Mouse (Mus musculus) adrenal gland (tissue): ENCODE results near the gene Asap2.

ENCODE experiments used
- intact Hi-C: fragments of 180-260 bp; cut with DNase I; formaldehyde crosslinking; loops from one replicate; pipeline ENCODE4 v1.15.1; 2025

Gene Asap2

DNA sequence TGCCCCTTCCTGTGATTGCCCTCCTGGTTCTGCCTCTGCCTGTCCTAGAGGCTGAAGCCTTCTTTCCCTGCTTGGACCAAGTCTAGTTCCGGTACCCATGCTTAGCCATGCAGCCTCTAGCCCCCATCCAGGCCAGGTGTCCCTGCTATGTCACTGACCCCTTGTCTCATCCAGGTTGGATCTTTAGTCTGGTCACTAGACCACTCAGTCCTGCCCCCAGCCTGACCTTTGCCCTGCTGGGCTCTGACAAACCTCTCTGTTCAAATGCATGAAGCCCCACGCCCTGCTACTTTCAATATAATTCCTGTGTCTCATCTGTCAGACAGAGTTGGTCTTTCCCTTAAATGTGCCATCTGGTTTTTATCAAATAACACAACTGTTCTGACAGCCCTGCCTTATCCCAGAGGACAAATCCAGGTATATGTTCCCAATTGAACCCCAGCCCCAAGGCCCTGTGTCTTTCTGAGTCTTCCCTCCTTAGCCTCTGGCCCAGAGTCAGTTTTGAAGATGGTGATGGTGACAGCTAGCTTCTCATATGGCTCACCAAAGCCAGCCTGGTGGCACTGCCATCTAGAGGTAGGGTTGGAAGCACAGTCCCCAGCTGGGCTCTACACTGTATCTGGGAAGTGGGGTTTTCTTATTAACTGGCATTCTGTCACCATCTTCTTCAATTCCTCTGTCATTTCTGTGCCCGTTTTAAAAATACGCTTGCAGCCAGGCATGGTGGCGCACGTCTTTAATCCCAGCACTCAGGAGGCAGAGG lies 270.4 kb downstream of the Asap2 start:
- intact Hi-C loops, result loop anchor here (10.0 kb wide), 1 partner anchor 186 kb away; no protein-coding TSS in a partner anchor

DNA sequence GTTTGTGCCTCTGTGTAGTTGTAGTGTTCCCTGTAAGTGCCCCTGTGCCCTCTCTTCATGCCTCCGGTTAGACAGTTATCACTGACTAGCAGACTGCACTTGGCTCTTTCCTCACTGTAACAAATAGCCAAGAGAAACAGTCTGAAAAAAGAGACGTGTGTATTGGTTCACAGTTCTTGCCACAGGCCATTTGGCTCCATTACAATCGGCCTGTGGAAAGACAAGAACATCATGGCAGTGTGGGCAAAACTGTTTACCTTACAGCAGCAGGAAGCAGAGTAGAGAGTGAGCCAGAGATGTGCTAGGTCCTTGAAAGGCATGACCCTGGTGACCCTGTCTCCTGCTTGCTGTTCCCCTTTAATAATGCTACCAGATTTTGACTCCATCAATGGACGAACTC lies 271.3 kb downstream of the Asap2 start:
- intact Hi-C loops, result loop anchor here (10.0 kb wide), 1 partner anchor 187 kb away; no protein-coding TSS in a partner anchor

DNA sequence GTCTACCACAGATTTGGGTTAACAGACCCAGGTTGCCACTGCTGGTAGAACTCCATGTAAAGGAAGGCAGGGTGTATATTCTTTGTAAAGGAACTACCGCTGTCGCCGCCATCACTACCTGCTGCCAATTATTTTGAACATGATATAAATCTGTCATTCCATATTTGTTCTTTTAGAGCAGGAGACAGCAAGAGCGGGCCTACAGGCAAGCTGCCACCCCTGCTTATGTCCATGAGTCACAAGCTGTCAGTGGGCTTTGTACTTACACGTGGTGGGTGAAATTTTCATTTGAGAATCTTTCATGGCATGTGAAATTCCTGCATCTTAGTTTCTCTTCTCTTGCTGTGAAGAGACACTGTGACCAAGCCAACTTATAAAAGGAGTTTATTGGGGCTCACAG lies 273.0 kb downstream of the Asap2 start:
- intact Hi-C loops, result loop anchor here (10.0 kb wide), 1 partner anchor 188 kb away; no protein-coding TSS in a partner anchor

DNA sequence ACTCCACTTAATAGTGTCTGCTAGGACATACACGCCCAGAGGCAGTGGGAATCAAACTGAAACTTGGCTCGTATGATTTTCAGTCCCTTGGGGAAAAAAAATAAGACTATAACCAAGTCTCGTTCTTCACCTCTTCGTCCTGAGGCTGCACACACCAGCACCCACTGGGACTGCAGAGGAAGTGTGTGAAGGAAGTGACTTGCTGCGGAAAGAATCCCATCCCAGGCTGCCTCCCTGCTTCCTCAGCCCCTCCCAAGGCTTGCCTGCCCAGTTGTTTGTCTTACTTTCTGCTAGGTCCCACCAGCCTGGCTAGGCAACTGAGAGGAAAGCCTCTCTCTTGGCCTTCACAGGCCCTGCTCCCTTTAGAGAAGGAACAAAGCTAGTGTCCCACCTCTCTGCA lies 274.0 kb downstream of the Asap2 start:
- intact Hi-C loops, result loop anchor here (10.0 kb wide), 1 partner anchor 189 kb away; no protein-coding TSS in a partner anchor

DNA sequence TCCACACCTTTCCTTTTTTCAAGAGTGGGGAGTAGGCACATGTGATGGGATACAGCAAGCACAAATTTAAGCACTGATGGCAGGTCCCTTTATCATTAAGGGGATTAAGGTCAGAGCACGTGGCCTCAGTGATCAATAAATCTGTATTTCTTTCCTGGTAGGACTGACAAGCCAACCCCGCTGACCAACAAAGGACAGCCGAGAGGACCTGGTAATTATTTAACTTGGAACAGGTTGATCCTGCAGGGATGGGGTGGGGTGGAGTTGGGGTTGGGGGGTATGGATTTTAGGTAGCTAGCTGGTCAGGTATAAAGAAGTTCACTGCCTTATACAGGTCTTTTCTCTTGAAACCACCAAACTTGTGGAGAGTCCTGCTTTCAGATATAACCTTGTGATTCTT lies 274.7 kb downstream of the Asap2 start:
- intact Hi-C loops, result loop anchor here (5.0 to 10.0 kb wide), 2 partner anchors 153 to 190 kb away; no protein-coding TSS in a partner anchor

DNA sequence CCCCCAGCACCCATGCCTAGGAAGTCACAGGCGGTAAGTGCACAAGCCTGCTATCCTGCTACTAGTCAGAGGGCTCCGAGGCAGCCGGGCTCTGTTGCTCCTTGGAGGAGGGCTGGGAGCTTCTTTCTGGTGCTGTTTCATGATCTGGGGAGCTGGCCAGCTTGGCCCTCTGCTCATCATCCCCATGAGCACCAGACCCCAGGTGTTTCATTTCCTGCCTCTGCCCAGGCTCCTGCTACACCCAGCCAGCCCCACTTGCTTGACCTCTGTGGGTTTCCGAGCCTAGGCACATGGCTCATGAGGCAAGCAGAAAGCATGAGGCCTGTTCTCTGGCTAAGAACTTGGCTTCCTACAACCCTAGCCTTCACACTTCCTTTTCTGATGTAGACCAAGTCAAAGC lies 275.2 kb downstream of the Asap2 start:
- intact Hi-C loops, result loop anchor here (5.0 to 10.0 kb wide), 2 partner anchors 153 to 191 kb away; no protein-coding TSS in a partner anchor

DNA sequence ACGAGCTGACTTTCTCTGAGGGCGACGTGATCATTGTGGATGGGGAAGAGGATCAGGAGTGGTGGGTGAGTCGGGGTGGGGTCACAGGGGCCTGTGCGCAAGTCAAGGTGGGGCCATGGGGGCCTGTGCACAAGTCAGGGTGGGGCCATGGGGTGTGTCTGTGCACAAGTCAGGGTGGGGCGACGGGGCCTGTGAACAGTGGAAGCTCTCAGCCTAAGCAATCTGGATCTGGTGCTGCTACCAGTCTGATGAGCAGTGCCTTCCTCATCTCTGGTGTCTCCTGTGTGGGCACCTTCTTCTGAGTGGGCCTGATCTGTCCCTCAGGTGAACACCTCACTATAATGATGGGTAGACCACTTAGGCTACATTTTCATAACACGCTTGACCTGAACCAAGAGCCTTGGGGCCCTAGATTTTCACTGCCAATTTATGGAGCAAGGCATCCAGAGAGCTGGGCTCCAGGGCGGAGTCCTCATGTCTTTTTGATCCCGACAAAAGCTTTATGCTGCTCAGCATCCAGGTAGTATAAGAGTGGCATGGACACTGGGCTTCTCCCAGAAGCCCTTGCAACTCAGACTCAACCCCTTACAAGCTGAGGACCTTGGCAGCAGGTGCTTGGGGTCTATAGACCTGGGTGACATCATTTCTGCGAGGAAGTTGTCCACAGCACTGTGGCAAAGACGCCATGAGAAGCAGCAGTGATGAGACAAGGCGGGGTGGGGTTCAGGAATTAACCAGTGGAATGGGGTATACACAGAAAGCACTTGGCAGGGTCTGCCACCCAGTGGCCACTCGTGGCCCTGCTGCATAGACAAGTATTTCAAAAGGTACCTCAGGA lies 275.9 kb downstream of the Asap2 start:
- intact Hi-C loops, result loop anchor here (5.0 to 10.0 kb wide), 2 partner anchors 154 to 191 kb away; no protein-coding TSS in a partner anchor

DNA sequence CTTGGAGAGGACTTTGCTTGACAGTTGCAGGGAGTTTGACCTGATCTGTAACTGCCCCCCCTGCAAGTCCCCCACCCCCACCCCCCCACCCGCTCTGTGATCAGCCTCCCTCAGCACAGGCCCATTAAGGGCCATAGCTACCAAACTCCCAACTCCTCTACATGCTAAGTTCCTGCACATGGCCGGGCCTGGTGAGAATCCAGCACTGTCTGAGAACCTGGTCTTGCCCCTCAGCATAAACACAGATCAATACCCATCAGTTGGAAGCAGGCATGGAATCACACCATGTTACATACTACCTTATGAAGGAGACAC lies 276.5 kb downstream of the Asap2 start:
- intact Hi-C loops, result loop anchor here (5.0 to 10.0 kb wide), 2 partner anchors 154 to 192 kb away; no protein-coding TSS in a partner anchor

DNA sequence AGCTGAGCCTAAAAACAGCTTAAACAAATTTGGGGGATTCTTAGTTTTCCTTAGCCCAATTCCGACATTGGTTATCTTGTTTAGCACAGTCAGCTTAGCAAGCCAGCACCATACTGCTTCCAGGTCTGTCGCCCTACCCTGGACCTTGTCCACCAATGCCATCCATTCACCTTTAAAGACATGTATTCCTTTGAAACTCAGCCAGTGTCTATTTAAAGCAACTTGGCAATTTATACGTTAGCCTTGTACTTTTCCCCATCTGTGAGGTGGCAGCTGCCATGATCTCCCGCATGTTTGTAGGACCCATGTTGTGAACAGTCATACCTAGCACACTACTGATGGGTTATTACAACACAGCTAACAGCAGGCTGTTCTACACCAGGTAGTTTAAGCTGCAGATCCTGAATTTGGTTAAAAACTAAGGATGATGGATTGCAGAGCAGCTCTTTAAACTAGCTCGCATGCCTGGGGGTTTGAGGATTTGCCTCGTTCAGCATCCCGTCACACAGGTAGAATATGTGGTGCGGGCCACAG lies 277.9 kb downstream of the Asap2 start:
- intact Hi-C loops, result loop anchor here (5.0 to 10.0 kb wide), 2 partner anchors 156 to 193 kb away; no protein-coding TSS in a partner anchor

DNA sequence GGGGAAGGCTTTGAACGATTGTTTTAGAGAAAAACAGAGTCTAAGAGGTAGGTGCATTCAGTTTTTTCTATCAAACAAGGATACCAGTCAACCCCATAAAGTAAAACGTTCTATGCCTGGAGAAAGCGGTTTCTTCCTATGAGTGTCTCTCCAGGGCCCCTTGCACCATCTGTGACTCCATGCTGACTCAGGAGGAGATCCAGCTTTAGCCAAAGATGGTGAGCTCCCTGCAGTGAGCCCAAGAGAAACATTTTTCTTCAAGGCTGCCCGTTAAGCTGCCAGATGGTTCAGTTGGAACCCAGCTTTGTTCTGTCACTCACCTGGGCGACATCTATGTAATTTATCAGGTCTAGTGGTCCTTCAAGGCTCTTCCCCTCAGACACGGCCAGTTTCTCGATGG lies 284.2 kb downstream of the Asap2 start:
- intact Hi-C loops, result no loop called here

DNA sequence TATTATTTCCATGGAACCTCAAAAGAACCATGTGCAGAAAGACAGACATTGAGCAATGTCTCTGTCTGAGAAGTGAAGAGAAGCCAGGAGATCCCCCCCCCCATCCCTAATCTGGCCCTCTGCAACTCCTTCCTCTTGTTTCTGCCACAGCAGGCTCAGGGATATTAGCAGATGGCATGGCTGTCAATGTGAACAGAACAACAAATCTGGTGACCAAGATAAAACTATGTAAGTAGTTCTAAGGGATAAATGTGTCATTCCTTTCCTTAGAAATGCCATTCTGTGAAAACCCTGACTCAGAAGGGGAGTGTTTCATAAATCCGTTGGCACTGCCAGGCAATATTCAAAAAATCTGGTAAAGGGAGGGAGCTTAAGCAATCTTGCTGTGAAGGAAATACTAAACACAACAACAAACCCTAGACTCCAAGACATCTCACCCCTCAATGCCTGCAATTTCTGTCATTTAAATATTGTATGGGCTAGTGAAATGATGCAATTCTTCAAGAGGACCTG lies 287.1 kb downstream of the Asap2 start:
- intact Hi-C loops, result no loop called here

DNA sequence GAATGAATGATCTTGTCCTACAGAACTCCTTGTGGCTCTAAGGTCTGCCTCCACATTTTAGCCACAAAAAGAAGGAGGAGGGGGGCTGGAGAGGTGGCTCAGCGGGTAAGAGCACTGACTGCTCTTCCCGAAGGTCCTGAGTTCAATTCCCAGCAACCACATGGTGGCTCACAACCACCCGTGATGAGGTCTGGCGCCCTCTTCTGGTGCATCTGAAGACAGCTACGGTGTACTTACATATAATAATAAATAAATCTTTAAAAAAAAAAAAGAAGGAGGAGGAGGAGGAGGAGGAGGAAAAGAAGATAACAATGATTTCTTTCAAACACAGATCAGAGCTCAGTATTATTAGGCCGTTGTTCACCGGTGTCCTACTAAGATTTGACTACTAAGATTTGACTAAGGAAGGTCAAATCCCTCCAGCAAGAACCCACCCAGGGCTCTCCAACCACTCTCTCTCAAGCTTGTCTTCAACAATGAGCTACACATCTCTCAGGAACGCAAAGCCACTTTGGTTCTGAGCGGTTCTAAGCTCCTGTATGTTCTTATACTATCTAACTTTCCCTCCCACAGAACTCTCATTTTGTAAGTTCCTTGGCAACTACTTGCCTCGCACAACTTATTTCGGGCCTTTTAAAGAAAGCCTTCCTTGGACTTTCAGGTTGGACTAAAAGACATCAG lies 294.6 kb downstream of the Asap2 start, which contains the start of gene Cpsf3:
Gene Cpsf3 (plus strand): TSS at position 631 of the 681 bp plus-strand sequence.
- intact Hi-C loops, result no loop called here

DNA sequence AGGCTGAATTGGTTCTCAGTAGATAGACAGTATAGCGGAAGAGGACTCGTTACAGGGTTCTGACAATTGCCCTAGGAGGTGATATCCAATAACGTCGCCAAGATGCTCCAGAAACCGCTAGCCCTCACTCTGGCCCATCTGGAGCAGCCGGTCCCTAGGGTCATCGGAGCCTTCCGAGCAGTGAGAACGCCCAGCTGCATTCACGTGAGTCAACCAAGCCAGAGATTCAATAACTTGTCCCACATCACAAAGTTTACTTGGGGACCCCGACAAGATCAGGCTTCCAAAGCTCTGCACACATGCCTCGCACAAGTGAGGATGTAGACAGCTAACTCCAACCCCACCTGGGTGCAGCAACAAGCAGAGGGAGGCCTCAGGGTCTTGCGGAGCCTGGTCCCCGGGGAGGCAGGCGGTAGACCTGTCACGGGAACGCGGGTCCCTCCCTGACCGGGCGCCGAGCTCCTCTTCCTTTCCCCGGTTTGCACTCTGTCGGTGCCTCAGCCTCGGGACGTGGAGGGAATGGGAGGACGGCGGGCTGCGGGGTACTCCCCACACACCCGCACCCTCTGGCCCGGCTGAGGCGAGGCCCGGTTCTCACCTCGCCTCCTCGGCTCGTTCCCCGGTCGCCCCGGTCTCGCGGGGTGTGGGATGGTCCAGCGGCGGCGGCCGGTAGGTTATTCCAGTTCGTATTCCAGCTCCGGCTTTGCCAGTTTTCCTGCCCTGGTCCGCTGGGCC lies 295.4 kb downstream of the Asap2 start:
- intact Hi-C loops, result no loop called here

DNA sequence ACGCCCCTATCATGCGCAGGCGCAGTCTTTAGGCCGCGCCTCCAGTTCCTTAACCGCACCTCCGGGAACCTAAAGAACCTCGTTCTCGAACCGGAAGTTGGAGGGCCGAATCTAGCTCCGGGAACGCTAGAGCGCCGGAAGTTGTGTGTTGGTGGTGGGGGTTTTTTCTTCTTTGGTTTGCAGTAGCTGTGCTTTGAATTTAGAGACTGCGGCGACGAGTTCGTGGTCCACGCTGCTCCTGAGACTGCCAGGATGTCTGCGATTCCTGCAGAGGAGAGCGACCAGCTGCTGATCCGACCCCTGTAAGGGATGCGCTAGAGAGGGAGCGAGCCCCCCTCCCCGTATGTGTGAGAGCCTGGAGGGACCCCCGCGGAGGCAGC lies 296.0 kb downstream of the Asap2 start, which contains the start of gene Itgb1bp1:
Gene Itgb1bp1 (minus strand): TSS at position 42 of the 380 bp plus-strand sequence.
- intact Hi-C loops, result no loop called here

DNA sequence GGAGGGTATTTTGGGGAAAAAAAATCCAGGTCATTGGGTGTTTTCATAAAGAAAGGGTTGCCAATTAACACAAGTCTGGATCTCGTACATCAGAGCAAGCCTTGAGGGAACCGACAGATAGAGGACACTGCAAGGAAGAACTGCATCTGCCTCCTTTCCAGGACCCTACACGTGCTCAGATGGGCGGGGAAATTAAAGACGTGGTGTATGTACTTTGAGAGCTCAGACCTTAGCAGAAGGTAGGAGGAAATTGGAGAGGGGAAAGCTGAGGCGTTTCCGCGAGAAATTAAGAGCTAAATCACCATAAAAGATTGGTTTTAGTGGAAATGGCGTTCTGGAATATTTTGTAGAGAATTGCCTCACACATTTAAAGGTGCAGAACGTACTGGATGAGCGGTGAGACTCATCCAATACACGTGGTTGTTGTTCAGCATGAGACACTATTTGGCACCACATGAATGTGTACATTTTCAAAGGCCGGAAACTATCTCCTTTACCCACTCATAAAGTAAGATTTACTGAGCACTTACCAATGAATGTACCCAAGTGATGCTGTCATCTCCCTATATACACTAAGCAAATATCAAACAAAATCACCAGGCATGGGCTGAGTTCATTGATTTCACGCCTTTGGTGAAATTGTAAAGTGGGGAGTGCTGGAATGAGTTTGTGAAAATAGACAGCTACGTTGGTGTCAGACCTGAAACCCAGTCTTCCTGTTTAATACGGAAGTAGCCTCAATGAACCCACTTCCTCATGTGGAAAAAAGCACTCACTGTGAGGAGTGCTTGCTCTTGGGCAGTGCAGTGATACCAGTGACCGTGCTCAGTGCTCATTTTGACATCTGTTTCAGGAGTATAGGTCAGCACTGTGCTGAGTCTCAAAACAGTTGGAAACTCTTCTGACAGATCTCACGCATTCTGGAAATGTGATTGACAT lies 296.7 kb downstream of the Asap2 start:
- intact Hi-C loops, result no loop called here

DNA sequence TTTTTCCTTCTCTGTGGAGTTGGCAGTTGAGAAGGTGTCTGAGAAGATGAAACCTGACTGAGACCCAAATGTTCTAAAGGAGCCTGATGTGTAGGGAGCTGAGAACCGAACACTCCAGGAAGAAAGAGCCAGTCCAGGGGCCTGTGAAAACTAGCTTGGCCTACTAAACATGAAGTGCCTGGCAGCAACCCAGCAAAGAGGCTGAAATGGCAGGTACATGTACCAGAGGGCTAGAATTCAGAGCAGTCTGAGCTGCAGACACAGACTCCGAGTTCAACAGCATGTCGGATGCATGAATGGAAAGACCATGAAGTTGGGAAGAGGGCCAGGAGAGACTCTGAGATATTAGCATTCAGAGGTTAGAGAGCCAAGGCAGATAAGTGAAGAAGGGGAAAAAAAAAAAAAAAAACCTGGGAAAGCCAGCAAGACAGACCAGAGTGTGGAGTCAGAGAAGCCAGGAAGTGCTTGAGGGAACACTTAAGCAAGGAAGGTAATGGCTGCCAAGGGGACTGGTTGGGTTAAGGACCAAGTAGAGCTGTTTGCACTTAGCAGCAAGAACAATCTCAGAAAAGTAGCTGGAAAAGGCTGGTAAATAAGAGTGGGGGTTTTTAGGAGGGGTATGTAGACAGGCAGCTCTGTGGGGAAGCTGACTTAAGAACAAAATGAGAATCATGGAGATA lies 298.6 kb downstream of the Asap2 start:
- intact Hi-C loops, result no loop called here

DNA sequence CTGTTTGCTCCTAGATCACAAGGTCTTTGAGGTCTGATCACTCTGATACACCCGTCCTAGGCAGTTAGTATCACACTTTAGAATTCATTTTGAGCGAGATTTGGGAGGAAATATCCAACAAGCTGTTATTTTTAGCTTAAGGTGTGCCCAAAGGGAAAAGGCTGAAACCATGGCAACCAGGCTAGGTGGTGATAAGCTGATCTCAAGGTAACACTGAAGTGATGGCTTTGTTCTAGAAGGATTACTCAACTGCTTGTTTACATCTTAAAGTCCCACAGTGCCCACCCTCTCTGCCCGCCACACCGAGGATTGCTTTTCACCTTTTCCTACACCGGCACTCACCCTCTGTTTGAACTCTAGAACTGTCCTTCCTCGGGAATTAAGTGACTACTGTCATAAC lies 299.4 kb downstream of the Asap2 start:
- intact Hi-C loops, result no loop called here

DNA sequence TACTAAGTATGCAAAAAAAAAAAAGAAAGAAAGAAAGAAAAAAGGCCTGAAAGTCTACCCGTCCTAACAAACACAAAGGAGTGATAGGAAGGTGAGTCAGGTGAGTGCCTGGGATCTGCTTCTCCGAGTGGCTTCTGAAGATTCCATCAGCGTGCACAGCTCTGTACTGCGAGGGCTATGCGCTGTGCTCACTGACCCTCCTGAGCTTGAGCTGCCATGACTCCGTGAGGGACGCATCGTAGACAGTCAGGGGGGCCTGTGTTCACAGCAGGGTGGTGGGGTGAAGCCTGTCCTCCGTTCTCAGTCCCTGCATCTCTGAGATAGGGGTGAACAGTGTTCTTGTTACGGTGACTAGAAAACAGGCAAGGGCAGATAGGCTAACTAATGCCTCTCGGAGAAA lies 308.6 kb downstream of the Asap2 start:
- intact Hi-C loops, result no loop called here
